Mouse (Mus musculus) CH12.LX (cell line): ENCODE results near the gene Cdipt. TPM values are rescaled to one million over a fixed set of nuclear protein-coding genes. Genes with fewer than 3 reads are reported as not detected.

ENCODE experiments used
- DNase-seq: peaks from one replicate; pipeline ENCODE4 v3.0.0-alpha.2; 2013; ENCODE audit errors: extremely low read depth
- H3K27ac ChIP-seq: 2 replicates; pipeline ENCODE4 v1.5.1; 2012; ENCODE audit warnings: low read depth, mild to moderate bottlenecking, control low read depth, moderate library complexity; ENCODE audit not compliant: insufficient read depth
- H3K27me3 ChIP-seq: replicated peaks from 2 replicates; pipeline ENCODE3; 2012; ENCODE audit warnings: inconsistent platforms
- H3K36me3 ChIP-seq, 2 experiments: replicated peaks in 1 of 2; 2 replicates each; pipeline versions ENCODE3 to v1.6.1; 2012; ENCODE audit warnings: inconsistent platforms in 1 of 2, low read length in 1 of 2, mild to moderate bottlenecking in 1 of 2, mixed read lengths in 1 of 2, moderate library complexity in 1 of 2; ENCODE audit not compliant: control insufficient read depth in 1 of 2, insufficient read depth in 1 of 2
- H3K4me1 ChIP-seq, 2 experiments: 2 replicates each; pipeline ENCODE4 v1.6.1; 2012; ENCODE audit warnings: inconsistent platforms in 1 of 2, moderate library complexity in 1 of 2; ENCODE audit not compliant: insufficient read depth in 2 of 2, control insufficient read depth in 1 of 2
- H3K4me2 ChIP-seq: 2 replicates; pipeline ENCODE4 v1.6.1; 2012; ENCODE audit warnings: low read depth, mild to moderate bottlenecking, control low read depth; ENCODE audit not compliant: poor library complexity, insufficient read depth, severe bottlenecking
- H3K4me3 ChIP-seq, 3 experiments: fragments of 150-350 bp in 1 of 3; sonication (generic) in 1 of 3; replicated peaks in 1 of 3; 2 replicates each; pipeline versions ENCODE3 to v1.5.1; 2011 to 2012; ENCODE audit warnings: low read depth in 2 of 3, low read length in 2 of 3, mild to moderate bottlenecking in 2 of 3, moderate library complexity in 2 of 3, control low read depth in 1 of 3, improper control_type of control experiment in 1 of 3, inconsistent platforms in 1 of 3, mixed read lengths in 1 of 3; ENCODE audit not compliant: poor library complexity in 1 of 3
- H3K79me2 ChIP-seq: replicated peaks from 2 replicates; pipeline ENCODE4 v1.6.1; 2012; ENCODE audit warnings: mild to moderate bottlenecking, moderate library complexity; ENCODE audit not compliant: control insufficient read depth, poor library complexity, insufficient read depth, severe bottlenecking; ENCODE audit errors: extremely low read depth
- H3K9ac ChIP-seq: 2 replicates; pipeline ENCODE4 v1.6.1; 2012; ENCODE audit warnings: low read depth, mild to moderate bottlenecking, control low read depth, moderate library complexity; ENCODE audit not compliant: insufficient read depth
- H3K9me3 ChIP-seq: replicated peaks from 2 replicates; pipeline ENCODE3; 2012; ENCODE audit warnings: low read length, inconsistent platforms, mixed read lengths
- BHLHE40 ChIP-seq: IDR thresholded peaks from 2 replicates; pipeline ENCODE4 v1.6.1; 2011; ENCODE audit warnings: mild to moderate bottlenecking, low read depth, low read length, improper control_type of control experiment
- CHD1 ChIP-seq: IDR thresholded peaks from 2 replicates; pipeline ENCODE4 v1.6.1; 2012; ENCODE audit warnings: low read depth, low read length, improper control_type of control experiment, inconsistent platforms
- CTCF ChIP-seq, 2 experiments: IDR thresholded peaks in 1 of 2; conservative IDR thresholded peaks in 1 of 2; 2 replicates each; pipeline ENCODE4 v1.5.1; 2011 to 2012; ENCODE audit warnings: low read depth in 2 of 2, low read length in 2 of 2, improper control_type of control experiment in 1 of 2, inconsistent platforms in 1 of 2, mild to moderate bottlenecking in 1 of 2, moderate library complexity in 1 of 2
- E2F4 ChIP-seq: IDR thresholded peaks from 2 replicates; pipeline ENCODE4 v1.6.1; 2011; ENCODE audit warnings: low read depth, low read length, improper control_type of control experiment; ENCODE audit not compliant: insufficient replicate concordance
- ELF1 ChIP-seq: IDR thresholded peaks from 2 replicates; pipeline ENCODE4 v1.6.1; 2014; ENCODE audit warnings: low read depth, mild to moderate bottlenecking, inconsistent platforms, low read length, improper control_type of control experiment
- EP300 ChIP-seq: IDR thresholded peaks from 2 replicates; pipeline ENCODE4 v1.6.1; 2011; ENCODE audit warnings: low read length, improper control_type of control experiment
- ETS1 ChIP-seq: conservative IDR thresholded peaks from 2 replicates; pipeline ENCODE4 v1.6.1; 2012; ENCODE audit warnings: low read depth, mild to moderate bottlenecking, inconsistent platforms, low read length, improper control_type of control experiment, moderate library complexity
- GABPA ChIP-seq: IDR thresholded peaks from 2 replicates; pipeline ENCODE4 v1.6.1; 2012; ENCODE audit warnings: low read depth, low read length, improper control_type of control experiment, inconsistent platforms; ENCODE audit not compliant: insufficient replicate concordance
- HCFC1 ChIP-seq: IDR thresholded peaks from 2 replicates; pipeline ENCODE4 v1.6.1; 2012; ENCODE audit warnings: low read depth, mild to moderate bottlenecking, inconsistent platforms, low read length, improper control_type of control experiment
- JUN ChIP-seq: IDR thresholded peaks from 2 replicates; pipeline ENCODE4 v1.6.1; 2011; ENCODE audit warnings: low read depth, mild to moderate bottlenecking, low read length, improper control_type of control experiment, moderate library complexity; ENCODE audit not compliant: insufficient read depth
- JUND ChIP-seq: conservative IDR thresholded peaks from 2 replicates; pipeline ENCODE4 v1.6.1; 2011; ENCODE audit warnings: low read depth, low read length, improper control_type of control experiment
- MAFK ChIP-seq: IDR thresholded peaks from 2 replicates; pipeline ENCODE4 v1.6.1; 2011; ENCODE audit warnings: low read length, improper control_type of control experiment; ENCODE audit not compliant: insufficient replicate concordance
- MAZ ChIP-seq: IDR thresholded peaks from 2 replicates; pipeline ENCODE4 v1.6.1; 2012; ENCODE audit warnings: low read depth, mild to moderate bottlenecking, inconsistent platforms, low read length, improper control_type of control experiment, moderate library complexity
- MEF2A ChIP-seq: IDR thresholded peaks from 2 replicates; pipeline ENCODE4 v1.6.1; 2014; ENCODE audit warnings: low read depth, mild to moderate bottlenecking, inconsistent platforms, low read length, improper control_type of control experiment, borderline replicate concordance
- MYC ChIP-seq: IDR thresholded peaks from 2 replicates; pipeline ENCODE4 v1.6.1; 2011; ENCODE audit warnings: low read depth, mild to moderate bottlenecking, improper control_type of control experiment, low read length
- NELFE ChIP-seq: IDR thresholded peaks from 2 replicates; pipeline ENCODE4 v1.6.1; 2011; ENCODE audit warnings: low read depth, low read length, improper control_type of control experiment
- NRF1 ChIP-seq: IDR thresholded peaks from 2 replicates; pipeline ENCODE4 v1.6.1; 2014; ENCODE audit warnings: low read depth, mild to moderate bottlenecking, inconsistent platforms, low read length, improper control_type of control experiment, moderate library complexity
- PAX5 ChIP-seq: IDR thresholded peaks from 2 replicates; pipeline ENCODE4 v1.6.1; 2012; ENCODE audit warnings: low read length, inconsistent platforms, mixed read lengths
- POLR2A ChIP-seq: IDR thresholded peaks from 2 replicates; pipeline ENCODE4 v1.6.1; 2011; ENCODE audit warnings: low read depth, mild to moderate bottlenecking, improper control_type of control experiment, low read length
- POLR2AphosphoS2 ChIP-seq: IDR thresholded peaks from 2 replicates; pipeline ENCODE4 v1.6.1; 2011; ENCODE audit warnings: low read depth, low read length, improper control_type of control experiment
- RCOR1 ChIP-seq: conservative IDR thresholded peaks from 2 replicates; pipeline ENCODE4 v1.6.1; 2012; ENCODE audit warnings: low read depth, mild to moderate bottlenecking, inconsistent platforms, low read length, improper control_type of control experiment
- SMC3 ChIP-seq: IDR thresholded peaks from 2 replicates; pipeline ENCODE4 v1.6.1; 2011; ENCODE audit warnings: low read depth, low read length, improper control_type of control experiment
- TCF12 ChIP-seq: IDR thresholded peaks from 2 replicates; pipeline ENCODE4 v1.6.1; 2014; ENCODE audit warnings: low read depth, mild to moderate bottlenecking, inconsistent platforms, low read length, improper control_type of control experiment
- USF1 ChIP-seq: IDR thresholded peaks from 2 replicates; pipeline ENCODE4 v1.6.1; 2014; ENCODE audit warnings: low read depth, mild to moderate bottlenecking, inconsistent platforms, low read length, improper control_type of control experiment
- USF2 ChIP-seq: conservative IDR thresholded peaks from 2 replicates; pipeline ENCODE4 v1.6.1; 2011; ENCODE audit warnings: low read depth, low read length, improper control_type of control experiment
- ZC3H11A ChIP-seq: IDR thresholded peaks from 2 replicates; pipeline ENCODE4 v1.6.1; 2012; ENCODE audit warnings: low read depth, mild to moderate bottlenecking, inconsistent platforms, low read length, improper control_type of control experiment
- ZKSCAN1 ChIP-seq: IDR thresholded peaks from 2 replicates; pipeline ENCODE4 v1.6.1; 2012; ENCODE audit warnings: low read depth, inconsistent platforms, low read length, improper control_type of control experiment, borderline replicate concordance
- ZMIZ1 ChIP-seq: IDR thresholded peaks from 2 replicates; pipeline ENCODE4 v1.6.1; 2012; ENCODE audit warnings: low read depth, mild to moderate bottlenecking, inconsistent platforms, low read length, improper control_type of control experiment
- ZNF384 ChIP-seq: IDR thresholded peaks from 2 replicates; pipeline ENCODE4 v1.6.1; 2012; ENCODE audit warnings: low read depth, low read length, improper control_type of control experiment, inconsistent platforms
- dilution Hi-C: fragments of 300-500 bp; cut with MboI; formaldehyde crosslinking; loops from 2 replicates; pipeline ENCODE4 v1.14.3; 2020; ENCODE audit warnings: low sequenced_read_pairs; ENCODE audit not compliant: extremely low pct_unique_long_range_greater_than_20kb, extremely low pct_ligation_motif_present
- in situ Hi-C: fragments of 300-500 bp; cut with MboI; formaldehyde crosslinking; loops from 3 replicates; pipeline ENCODE4 v1.14.3; 2019; ENCODE audit warnings: low sequenced_read_pairs, low pct_ligation_motif_present, low pct_unique_long_range_greater_than_20kb, mixed read lengths
- polyA plus RNA-seq: library from polyadenylated mRNA; unstranded; fragments of >175 nt; gene quantifications from 2 replicates; pipeline ENCODE4 v1.2.1, GENCODE M21; 2012; ENCODE audit warnings: low read depth; ENCODE audit not compliant: insufficient read length
- total RNA-seq, 2 experiments: library from RNA; depleted of rRNA; stranded (reverse); fragments of 300-350 nt in 1 of 2; fragments of >200 nt in 1 of 2; gene quantifications; 2 replicates each; pipeline ENCODE4 v1.2.3; 2012 to 2014

Gene Cdipt
- total and polyA plus RNA-seq, 3 experiments = 72.8 to 138 (median 108) TPM

- H3K36me3 ChIP-seq = peaks cover 19 to 40% of the 10 kb centered on the region in 2 experiments
- dilution Hi-C loops (no loop called here), in situ Hi-C loops (no loop called here)
- H3K79me2 ChIP-seq = no peaks in the 10 kb centered on the region
- no peaks in the 10 kb centered on the region for H3K27me3 ChIP-seq
- TF ChIP-seq ETS1 = no peak
- TF ChIP-seq TCF12 = no peak
- TF ChIP-seq MAFK = no peak
- TF ChIP-seq HCFC1 = no peak
- TF ChIP-seq ZNF384 = no peak
- TF ChIP-seq ELF1 = no peak
- TF ChIP-seq ZMIZ1 = no peak
- TF ChIP-seq POLR2AphosphoS2 = no peak
- TF ChIP-seq ZC3H11A = no peak
- TF ChIP-seq USF1 = no peak
- TF ChIP-seq JUN = no peak
- no peak for TF ChIP-seq EP300
- TF ChIP-seq MAZ = no peak
- no peak for TF ChIP-seq ZKSCAN1
- TF ChIP-seq JUND = no peak
- TF ChIP-seq E2F4 = no peak
- no peak overlapping the region for H3K4me3 ChIP-seq
- H3K27ac ChIP-seq = no peak overlapping the region
- no peak overlapping the region for H3K9ac ChIP-seq
- DNase-seq = no peak
- H3K9me3 ChIP-seq = no peaks in the 10 kb centered on the region
- no peak overlapping the region for H3K4me2 ChIP-seq
- peaks cover 15 to 41% of the 10 kb centered on the region in 2 experiments for H3K4me1 ChIP-seq
Measured at GRCm38 (mm10) chr7:127003620-127004019, 27.9 kb downstream of the Cdipt start.

GRCm38 (mm10) chr7:127004122-127004875, 28.6 kb downstream of the Cdipt start:
- peaks cover 14 to 33% of the 10 kb centered on the region in 2 experiments for H3K36me3 ChIP-seq
- no peaks in the 10 kb centered on the region for H3K27me3 ChIP-seq
- H3K27ac ChIP-seq = no peak overlapping the region
- no peak overlapping the region for H3K4me3 ChIP-seq
- in situ Hi-C loops = no loop called here
- H3K4me2 ChIP-seq = no peak overlapping the region
- dilution Hi-C loops = no loop called here
- TF ChIP-seq MAFK (peak; percentile 61; the same call in 1 of the 2 replicates), POLR2A (no peak), BHLHE40 (no peak), SMC3 (no peak), MYC (peak; percentile 66; the same call in 1 of the 2 replicates), JUN (no peak), NELFE (no peak), NRF1 (no peak), HCFC1 (no peak), USF2 (no peak), ETS1 (no peak), MEF2A (no peak), JUND (no peak), POLR2AphosphoS2 (no peak), RCOR1 (no peak), CTCF (conservative IDR thresholded peaks at IDR 0.05 in 1 of 2, IDR thresholded peaks at IDR 0.05 in 1 of 2; ENCODE audit: low read depth in 2 of 2, low read length in 2 of 2) (peak in 1 of 2 experiments; percentile 36; a peak in 3 of 4 replicates), ELF1 (no peak), GABPA (no peak), PAX5 (no peak), CHD1 (no peak), E2F4 (no peak), ZKSCAN1 (no peak)
- peaks cover 21 to 48% of the 10 kb centered on the region in 2 experiments for H3K4me1 ChIP-seq
- H3K9ac ChIP-seq = no peak overlapping the region
- no peaks in the 10 kb centered on the region for H3K79me2 ChIP-seq
- H3K9me3 ChIP-seq = no peaks in the 10 kb centered on the region
- DNase-seq = no peak
